Mouse (Mus musculus): ENCODE measurements around the gene Chpf.

- TF ChIP-seq POLR2A (IDR thresholded peaks at IDR 0.05; ENCODE audit: insufficient read depth, low read length) (no peak), CTCF (IDR thresholded peaks at IDR 0.05; ENCODE audit: low read depth, low read length) (peak; percentile 71)
These were observed 53.2 kb downstream of the Chpf start for GRCm38 (mm10) chr1:75425796-75426471.

Measured in ES-Bruce4 (cell line).